Mouse (Mus musculus) CH12.LX (cell line): ENCODE measurements around the gene Slc24a3. TPM values are rescaled to one million over a fixed set of nuclear protein-coding genes. Genes with fewer than 3 reads are reported as not detected.

Experiments
- DNase-seq: peaks from one replicate; pipeline ENCODE4 v3.0.0-alpha.2; 2013; ENCODE audit errors: extremely low read depth
- H3K27ac ChIP-seq: 2 replicates; pipeline ENCODE4 v1.5.1; 2012; ENCODE audit warnings: low read depth, mild to moderate bottlenecking, control low read depth, moderate library complexity; ENCODE audit not compliant: insufficient read depth
- H3K27me3 ChIP-seq: replicated peaks from 2 replicates; pipeline ENCODE3; 2012; ENCODE audit warnings: inconsistent platforms
- H3K36me3 ChIP-seq, 2 experiments: replicated peaks in 1 of 2; 2 replicates each; pipeline versions ENCODE3 to v1.6.1; 2012; ENCODE audit warnings: inconsistent platforms in 1 of 2, low read length in 1 of 2, mild to moderate bottlenecking in 1 of 2, mixed read lengths in 1 of 2, moderate library complexity in 1 of 2; ENCODE audit not compliant: control insufficient read depth in 1 of 2, insufficient read depth in 1 of 2
- H3K4me1 ChIP-seq, 2 experiments: 2 replicates each; pipeline ENCODE4 v1.6.1; 2012; ENCODE audit warnings: inconsistent platforms in 1 of 2, moderate library complexity in 1 of 2; ENCODE audit not compliant: insufficient read depth in 2 of 2, control insufficient read depth in 1 of 2
- H3K4me2 ChIP-seq: 2 replicates; pipeline ENCODE4 v1.6.1; 2012; ENCODE audit warnings: low read depth, mild to moderate bottlenecking, control low read depth; ENCODE audit not compliant: poor library complexity, insufficient read depth, severe bottlenecking
- H3K4me3 ChIP-seq, 3 experiments: fragments of 150-350 bp in 1 of 3; sonication (generic) in 1 of 3; replicated peaks in 1 of 3; 2 replicates each; pipeline versions ENCODE3 to v1.5.1; 2011 to 2012; ENCODE audit warnings: low read depth in 2 of 3, low read length in 2 of 3, mild to moderate bottlenecking in 2 of 3, moderate library complexity in 2 of 3, control low read depth in 1 of 3, improper control_type of control experiment in 1 of 3, inconsistent platforms in 1 of 3, mixed read lengths in 1 of 3; ENCODE audit not compliant: poor library complexity in 1 of 3
- H3K79me2 ChIP-seq: replicated peaks from 2 replicates; pipeline ENCODE4 v1.6.1; 2012; ENCODE audit warnings: mild to moderate bottlenecking, moderate library complexity; ENCODE audit not compliant: control insufficient read depth, poor library complexity, insufficient read depth, severe bottlenecking; ENCODE audit errors: extremely low read depth
- H3K9ac ChIP-seq: 2 replicates; pipeline ENCODE4 v1.6.1; 2012; ENCODE audit warnings: low read depth, mild to moderate bottlenecking, control low read depth, moderate library complexity; ENCODE audit not compliant: insufficient read depth
- H3K9me3 ChIP-seq: replicated peaks from 2 replicates; pipeline ENCODE3; 2012; ENCODE audit warnings: low read length, inconsistent platforms, mixed read lengths
- BHLHE40 ChIP-seq: IDR thresholded peaks from 2 replicates; pipeline ENCODE4 v1.6.1; 2011; ENCODE audit warnings: mild to moderate bottlenecking, low read depth, low read length, improper control_type of control experiment
- CHD2 ChIP-seq: IDR thresholded peaks from 2 replicates; pipeline ENCODE4 v1.6.1; 2011; ENCODE audit warnings: low read length, improper control_type of control experiment
- E2F4 ChIP-seq: IDR thresholded peaks from 2 replicates; pipeline ENCODE4 v1.6.1; 2011; ENCODE audit warnings: low read depth, low read length, improper control_type of control experiment; ENCODE audit not compliant: insufficient replicate concordance
- EP300 ChIP-seq: IDR thresholded peaks from 2 replicates; pipeline ENCODE4 v1.6.1; 2011; ENCODE audit warnings: low read length, improper control_type of control experiment
- ETS1 ChIP-seq: conservative IDR thresholded peaks from 2 replicates; pipeline ENCODE4 v1.6.1; 2012; ENCODE audit warnings: low read depth, mild to moderate bottlenecking, inconsistent platforms, low read length, improper control_type of control experiment, moderate library complexity
- HCFC1 ChIP-seq: IDR thresholded peaks from 2 replicates; pipeline ENCODE4 v1.6.1; 2012; ENCODE audit warnings: low read depth, mild to moderate bottlenecking, inconsistent platforms, low read length, improper control_type of control experiment
- JUN ChIP-seq: IDR thresholded peaks from 2 replicates; pipeline ENCODE4 v1.6.1; 2011; ENCODE audit warnings: low read depth, mild to moderate bottlenecking, low read length, improper control_type of control experiment, moderate library complexity; ENCODE audit not compliant: insufficient read depth
- KAT2A ChIP-seq: IDR thresholded peaks from 2 replicates; pipeline ENCODE4 v1.6.1; 2012; ENCODE audit warnings: low read length, improper control_type of control experiment, inconsistent platforms; ENCODE audit not compliant: insufficient replicate concordance
- MEF2A ChIP-seq: IDR thresholded peaks from 2 replicates; pipeline ENCODE4 v1.6.1; 2014; ENCODE audit warnings: low read depth, mild to moderate bottlenecking, inconsistent platforms, low read length, improper control_type of control experiment, borderline replicate concordance
- MYC ChIP-seq: IDR thresholded peaks from 2 replicates; pipeline ENCODE4 v1.6.1; 2011; ENCODE audit warnings: low read depth, mild to moderate bottlenecking, improper control_type of control experiment, low read length
- NELFE ChIP-seq: IDR thresholded peaks from 2 replicates; pipeline ENCODE4 v1.6.1; 2011; ENCODE audit warnings: low read depth, low read length, improper control_type of control experiment
- NRF1 ChIP-seq: IDR thresholded peaks from 2 replicates; pipeline ENCODE4 v1.6.1; 2014; ENCODE audit warnings: low read depth, mild to moderate bottlenecking, inconsistent platforms, low read length, improper control_type of control experiment, moderate library complexity
- PAX5 ChIP-seq: IDR thresholded peaks from 2 replicates; pipeline ENCODE4 v1.6.1; 2012; ENCODE audit warnings: low read length, inconsistent platforms, mixed read lengths
- POLR2AphosphoS2 ChIP-seq: IDR thresholded peaks from 2 replicates; pipeline ENCODE4 v1.6.1; 2011; ENCODE audit warnings: low read depth, low read length, improper control_type of control experiment
- RAD21 ChIP-seq: IDR thresholded peaks from 2 replicates; pipeline ENCODE4 v1.6.1; 2011; ENCODE audit warnings: low read depth, mild to moderate bottlenecking, low read length, improper control_type of control experiment, moderate library complexity
- RCOR1 ChIP-seq: conservative IDR thresholded peaks from 2 replicates; pipeline ENCODE4 v1.6.1; 2012; ENCODE audit warnings: low read depth, mild to moderate bottlenecking, inconsistent platforms, low read length, improper control_type of control experiment
- SIN3A ChIP-seq: IDR thresholded peaks from 2 replicates; pipeline ENCODE4 v1.6.1; 2012; ENCODE audit warnings: low read length, improper control_type of control experiment, inconsistent platforms
- SMC3 ChIP-seq: IDR thresholded peaks from 2 replicates; pipeline ENCODE4 v1.6.1; 2011; ENCODE audit warnings: low read depth, low read length, improper control_type of control experiment
- TBP ChIP-seq: conservative IDR thresholded peaks from 2 replicates; pipeline ENCODE4 v1.6.1; 2011; ENCODE audit warnings: low read depth, low read length, improper control_type of control experiment
- TCF12 ChIP-seq: IDR thresholded peaks from 2 replicates; pipeline ENCODE4 v1.6.1; 2014; ENCODE audit warnings: low read depth, mild to moderate bottlenecking, inconsistent platforms, low read length, improper control_type of control experiment
- UBTF ChIP-seq: IDR thresholded peaks from 2 replicates; pipeline ENCODE4 v1.6.1; 2012; ENCODE audit warnings: low read depth, mild to moderate bottlenecking, inconsistent platforms, low read length, improper control_type of control experiment, moderate library complexity
- USF2 ChIP-seq: conservative IDR thresholded peaks from 2 replicates; pipeline ENCODE4 v1.6.1; 2011; ENCODE audit warnings: low read depth, low read length, improper control_type of control experiment
- ZC3H11A ChIP-seq: IDR thresholded peaks from 2 replicates; pipeline ENCODE4 v1.6.1; 2012; ENCODE audit warnings: low read depth, mild to moderate bottlenecking, inconsistent platforms, low read length, improper control_type of control experiment
- ZMIZ1 ChIP-seq: IDR thresholded peaks from 2 replicates; pipeline ENCODE4 v1.6.1; 2012; ENCODE audit warnings: low read depth, mild to moderate bottlenecking, inconsistent platforms, low read length, improper control_type of control experiment
- ZNF384 ChIP-seq: IDR thresholded peaks from 2 replicates; pipeline ENCODE4 v1.6.1; 2012; ENCODE audit warnings: low read depth, low read length, improper control_type of control experiment, inconsistent platforms
- dilution Hi-C: fragments of 300-500 bp; cut with MboI; formaldehyde crosslinking; loops from 2 replicates; pipeline ENCODE4 v1.14.3; 2020; ENCODE audit warnings: low sequenced_read_pairs; ENCODE audit not compliant: extremely low pct_unique_long_range_greater_than_20kb, extremely low pct_ligation_motif_present
- in situ Hi-C: fragments of 300-500 bp; cut with MboI; formaldehyde crosslinking; loops from 3 replicates; pipeline ENCODE4 v1.14.3; 2019; ENCODE audit warnings: low sequenced_read_pairs, low pct_ligation_motif_present, low pct_unique_long_range_greater_than_20kb, mixed read lengths
- polyA plus RNA-seq: library from polyadenylated mRNA; unstranded; fragments of >175 nt; gene quantifications from 2 replicates; pipeline ENCODE4 v1.2.1, GENCODE M21; 2012; ENCODE audit warnings: low read depth; ENCODE audit not compliant: insufficient read length
- total RNA-seq, 2 experiments: library from RNA; depleted of rRNA; stranded (reverse); fragments of 300-350 nt in 1 of 2; fragments of >200 nt in 1 of 2; gene quantifications; 2 replicates each; pipeline ENCODE4 v1.2.3; 2012 to 2014

Slc24a3 gene
- total and polyA plus RNA-seq, 3 experiments: not detected

GRCm38 (mm10) chr2:145522017-145522416 is 354.5 kb downstream of the Slc24a3 start:
- Histone ChIP-seq H3K9me3 (no peaks in the 10 kb centered on the region), H3K27me3 (peaks cover 11% of the 10 kb centered on the region), H3K4me3 (no peak overlapping the region), H3K79me2 (no peaks in the 10 kb centered on the region), H3K9ac (no peak overlapping the region), H3K4me2 (no peak overlapping the region), H3K36me3 (no peaks in the 10 kb centered on the region), H3K27ac (no peak overlapping the region), H3K4me1 (no peaks in the 10 kb centered on the region; a peak in 1 of 4 replicates)
- in situ Hi-C loops (no loop called here), dilution Hi-C loops (no loop called here)
- TF ChIP-seq UBTF: no peak
- no peak for TF ChIP-seq NRF1
- TF ChIP-seq USF2: no peak
- TF ChIP-seq MYC: no peak
- no peak for TF ChIP-seq NELFE
- no peak for TF ChIP-seq KAT2A
- TF ChIP-seq ZNF384: no peak
- no peak for TF ChIP-seq HCFC1
- TF ChIP-seq BHLHE40: no peak
- no peak for TF ChIP-seq TCF12
- no peak for TF ChIP-seq MEF2A
- TF ChIP-seq CHD2: no peak
- TF ChIP-seq PAX5: no peak
- no peak for TF ChIP-seq JUN
- TF ChIP-seq ZMIZ1: no peak
- TF ChIP-seq SIN3A: no peak
- no peak for TF ChIP-seq POLR2AphosphoS2
- TF ChIP-seq RCOR1: no peak
- TF ChIP-seq SMC3: no peak
- DNase-seq: no peak

GRCm38 (mm10) chr2:145523381-145523780 is 355.8 kb downstream of the Slc24a3 start:
- DNase-seq: no peak
- Histone ChIP-seq H3K9ac (no peak overlapping the region), H3K36me3 (no peaks in the 10 kb centered on the region), H3K27me3 (peaks cover 11% of the 10 kb centered on the region), H3K4me2 (no peak overlapping the region), H3K27ac (no peak overlapping the region), H3K4me3 (no peak overlapping the region), H3K9me3 (no peaks in the 10 kb centered on the region), H3K4me1 (no peaks in the 10 kb centered on the region), H3K79me2 (no peaks in the 10 kb centered on the region)
- TF ChIP-seq MEF2A (no peak), NELFE (no peak), KAT2A (no peak), EP300 (no peak), ETS1 (no peak), UBTF (no peak), HCFC1 (no peak), RAD21 (no peak), ZC3H11A (no peak), E2F4 (no peak), TBP (no peak)
- in situ Hi-C loops: no loop called here
- dilution Hi-C loops: no loop called here
